Mouse (Mus musculus) natural killer cell, adult 2 months (primary cell): ENCODE data around the gene Lmna.
A peak's percentile ranks its signal among the peaks of the same experiment; 100 is the strongest.

ENCODE experiments used
- DNase-seq, 2 experiments: peaks; one replicate each; pipeline ENCODE4 v3.0.0; 2022; ENCODE audit warnings: low spot score in 2 of 2

The Lmna gene

DNA sequence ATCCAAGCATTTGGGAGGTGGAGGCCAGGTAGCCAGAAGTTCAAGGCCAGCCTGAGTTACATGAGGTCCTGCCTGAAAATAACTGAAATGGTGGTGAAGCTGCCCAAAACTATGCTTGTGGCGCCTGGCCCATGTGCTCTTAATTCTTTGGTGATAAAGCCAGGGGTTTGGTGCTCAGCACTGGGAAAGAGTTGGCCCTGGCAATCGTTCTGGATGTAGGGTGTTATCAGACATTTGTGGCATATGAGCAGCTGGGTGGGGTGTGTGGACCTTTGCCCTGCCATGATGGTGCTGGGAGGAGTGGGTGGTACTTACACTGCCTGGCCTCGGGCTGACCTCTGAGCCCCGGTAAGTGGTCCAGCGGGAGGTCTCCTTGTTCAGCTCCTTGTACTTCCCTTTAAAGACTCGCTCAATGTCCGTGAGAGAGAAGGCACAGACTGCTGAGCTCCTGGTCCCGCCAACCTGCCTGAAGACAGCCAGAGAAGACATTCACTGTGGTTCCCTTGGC is 62.0 kb downstream of the Lmna start:
- DNase-seq, result no peak

DNA sequence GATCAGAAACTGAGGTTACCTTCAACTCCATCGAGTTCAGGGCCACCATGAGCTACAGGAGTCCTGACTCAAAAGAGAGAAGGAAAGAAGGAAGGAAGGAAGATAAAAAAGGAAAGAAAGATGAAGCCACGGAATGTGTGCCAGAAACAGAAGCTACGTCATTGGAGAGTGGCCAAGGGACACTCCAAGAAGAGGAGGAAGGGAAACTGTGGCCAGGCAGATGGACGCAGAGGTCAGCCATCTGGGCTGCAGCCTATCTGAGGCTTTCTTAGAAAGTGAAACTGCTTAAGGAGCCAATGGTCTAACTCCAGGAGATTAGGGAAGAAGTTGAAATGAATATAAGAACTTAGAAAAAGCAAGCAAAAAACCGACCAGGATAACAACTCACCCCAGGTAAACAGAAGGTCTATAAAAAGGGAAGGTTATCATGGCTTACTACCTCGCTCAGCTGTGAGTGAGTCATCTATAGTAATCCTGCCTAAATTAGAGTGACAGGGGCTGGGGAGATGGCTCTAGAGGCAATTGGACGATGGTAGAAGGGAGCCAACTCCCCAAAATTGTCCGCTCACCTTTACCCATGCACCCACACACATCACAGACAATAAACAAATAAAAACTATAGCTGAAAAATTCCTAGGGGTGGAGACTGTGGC is 63.2 kb downstream of the Lmna start:
- no peak for DNase-seq

DNA sequence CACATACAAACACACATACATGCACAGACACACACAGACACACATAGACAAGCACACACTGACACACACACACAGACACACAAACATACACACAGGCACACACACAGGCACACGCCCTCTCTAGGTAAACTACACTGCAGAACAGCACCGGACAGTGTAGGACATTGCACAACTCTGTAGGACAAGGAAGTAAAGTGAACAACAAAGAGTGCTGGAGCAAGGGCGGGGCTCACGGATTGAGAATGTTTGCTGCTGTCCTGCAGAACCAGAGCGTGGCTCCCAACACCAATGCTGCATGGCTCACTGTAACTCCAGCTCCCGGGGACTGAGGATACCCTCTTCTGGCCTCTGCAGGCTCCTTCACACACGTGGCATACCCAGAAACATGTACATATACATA is 66.9 kb downstream of the Lmna start:
- DNase-seq, result no peak

DNA sequence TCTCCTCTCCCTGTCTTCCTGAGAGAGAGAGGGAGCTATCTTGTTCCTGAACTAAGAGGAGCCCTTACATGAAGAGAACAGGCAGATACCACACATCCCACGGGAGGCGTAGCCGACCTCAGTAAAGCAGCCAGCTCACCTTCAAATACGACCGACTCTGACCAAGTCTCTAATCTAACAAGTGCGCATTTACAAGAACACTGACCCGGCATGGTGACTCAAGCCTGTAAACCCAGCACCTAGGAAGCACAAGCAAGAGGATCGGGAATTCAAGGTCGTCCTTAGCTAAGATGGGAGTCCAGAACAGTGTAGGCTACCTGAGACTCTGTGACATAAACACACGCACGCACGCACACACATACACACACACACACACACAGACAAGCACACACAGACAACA is 67.3 kb downstream of the Lmna start:
- DNase-seq, result no peak

DNA sequence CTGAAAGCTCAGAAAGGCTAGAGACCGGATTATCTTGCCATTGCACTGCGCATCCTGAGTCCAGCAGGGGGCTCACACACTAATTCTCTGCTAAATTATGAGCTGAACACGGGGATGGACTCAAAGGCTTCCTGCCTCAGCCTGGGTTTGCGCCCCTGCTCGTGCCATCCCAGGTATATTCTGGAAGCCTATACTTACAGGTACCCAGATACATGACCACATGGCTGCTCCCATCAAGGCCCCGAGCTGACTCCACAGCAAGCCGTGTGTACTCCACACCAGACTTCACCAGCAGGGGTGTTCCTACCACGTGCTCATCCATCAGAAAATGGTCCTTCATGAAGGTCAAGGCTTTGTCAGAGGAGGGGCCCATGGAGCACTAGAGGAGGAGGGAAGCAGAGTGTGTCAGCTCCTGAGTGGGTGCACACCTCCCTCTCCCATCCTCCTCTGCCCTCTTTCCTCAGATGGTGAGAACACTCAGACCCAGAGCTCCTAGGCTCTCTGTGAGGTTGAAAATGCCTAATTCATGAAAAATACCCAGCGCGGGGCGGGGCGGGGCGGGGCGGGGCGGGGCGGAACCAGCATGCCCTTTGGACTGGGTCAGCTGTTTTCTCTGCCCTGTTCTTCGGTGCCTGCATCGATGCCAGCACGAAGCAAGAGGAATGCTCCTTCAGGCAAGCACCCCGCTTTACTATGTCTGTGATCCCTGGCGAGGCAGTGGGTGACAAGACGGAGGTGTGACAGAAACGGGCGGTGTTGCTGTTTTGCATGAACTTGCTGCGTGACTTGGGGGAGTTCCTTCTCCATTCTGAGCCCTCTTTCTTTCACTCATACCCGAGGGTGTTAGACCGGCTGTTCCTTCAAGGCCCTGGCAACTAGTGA is 69.0 kb downstream of the Lmna start:
- peak; percentile 21 to 47 for DNase-seq

DNA sequence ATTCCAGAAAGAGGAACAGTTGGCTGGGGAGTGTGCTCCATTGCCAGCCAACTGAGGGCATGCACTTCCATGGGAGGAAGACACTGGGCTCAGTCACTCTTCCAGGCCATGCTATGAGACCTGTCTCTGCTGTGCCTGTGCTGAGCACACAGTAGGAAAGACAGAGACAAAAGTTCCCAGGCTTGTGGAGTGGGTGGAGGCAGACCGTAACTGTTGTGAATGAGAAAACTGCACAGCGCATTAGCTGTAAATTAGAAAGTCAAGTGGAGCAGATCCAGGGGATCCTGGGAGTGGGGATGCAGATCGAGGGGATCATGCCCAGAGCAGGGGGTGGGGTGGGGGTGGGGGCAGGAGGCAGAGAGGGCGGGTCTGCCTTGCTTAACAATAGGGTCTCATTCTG is 70.2 kb downstream of the Lmna start:
- no peak for DNase-seq

DNA sequence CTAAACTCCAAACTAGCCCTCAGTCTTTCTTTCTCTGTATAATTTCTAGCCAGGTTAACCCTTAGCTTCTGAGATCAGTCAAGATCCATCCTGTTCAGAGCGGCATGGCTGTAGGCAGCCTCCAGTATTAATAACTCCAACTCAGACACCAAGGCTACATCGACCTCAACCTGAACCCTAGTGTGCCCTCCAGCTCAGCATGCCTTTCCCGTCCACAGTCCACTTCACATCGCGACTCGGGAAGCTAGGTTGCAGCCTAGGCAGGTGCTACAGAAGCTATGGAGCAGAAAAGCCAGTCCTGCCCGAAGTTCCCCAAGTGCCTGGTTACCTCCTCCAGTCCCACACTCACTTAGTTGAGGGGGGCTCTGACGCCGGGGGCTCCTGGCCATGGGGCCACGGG is 72.3 kb downstream of the Lmna start:
- DNase-seq, result no peak

DNA sequence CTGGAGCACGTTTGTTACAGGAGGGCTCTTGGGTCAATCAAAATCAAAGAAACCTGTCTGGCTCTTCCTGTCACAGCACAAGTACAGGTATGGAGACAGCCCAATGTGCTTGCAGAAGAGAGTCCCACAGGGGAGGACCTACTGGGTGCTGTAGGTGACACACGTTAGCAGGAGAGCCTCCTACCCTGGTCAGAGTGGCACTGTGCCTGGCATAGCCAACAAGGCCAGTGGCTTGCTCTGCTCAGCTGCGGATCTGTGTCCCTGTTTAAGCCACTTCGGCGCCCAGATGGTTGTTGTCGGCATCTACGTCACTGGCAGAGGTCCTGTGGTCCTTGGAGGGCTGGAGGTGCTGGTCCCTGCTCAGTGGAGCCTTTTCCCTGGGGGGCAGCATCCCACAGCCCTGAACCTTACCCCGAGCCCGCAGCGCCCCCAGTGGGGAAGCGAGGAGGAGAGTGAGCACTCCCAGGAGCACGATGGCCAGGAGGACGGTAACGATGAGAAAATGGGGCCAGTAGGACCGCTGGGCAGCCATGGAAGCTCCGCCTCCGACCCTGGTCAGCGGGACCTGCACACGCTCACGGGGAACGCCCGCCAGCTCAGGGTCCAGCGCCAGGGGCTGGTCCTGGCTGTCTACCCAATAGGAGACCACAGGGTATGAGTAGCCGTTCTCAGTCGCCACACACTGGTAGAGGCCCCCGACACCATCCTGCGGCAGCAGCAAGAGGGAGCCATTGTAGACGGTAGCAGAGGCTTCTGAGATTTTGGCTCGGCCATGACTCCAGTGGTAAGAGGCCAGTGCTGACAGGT is 73.2 kb downstream of the Lmna start:
- DNase-seq, result peak in 1 of 2 experiments; percentile 31

DNA sequence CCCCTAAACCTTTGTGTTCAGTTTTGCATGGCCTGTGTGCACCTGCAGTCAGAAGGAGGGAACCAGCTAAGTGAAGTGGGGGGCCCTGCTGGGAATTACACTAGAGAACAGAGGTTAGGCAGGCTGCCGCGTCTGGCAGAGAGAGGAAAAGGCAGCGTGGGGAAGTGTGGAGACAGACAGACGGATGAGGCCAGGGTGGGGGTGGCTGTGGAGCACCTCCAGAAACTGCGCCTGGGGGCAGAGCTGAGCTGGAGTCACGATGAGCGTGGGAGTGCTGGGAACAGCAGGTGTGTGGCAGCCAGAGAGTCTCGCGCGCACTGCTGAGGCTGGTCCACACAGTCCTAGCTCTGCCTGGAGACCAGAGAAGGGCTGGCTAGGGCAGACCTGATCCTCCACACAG is 74.2 kb downstream of the Lmna start:
- no peak for DNase-seq
